Mouse (Mus musculus): Measurements from ENCODE around the gene Cfap61.

- TF ChIP-seq CTCF (IDR thresholded peaks at IDR 0.05; ENCODE audit: low read depth, low read length): no peak
- no peak for TF ChIP-seq GATA1 (IDR thresholded peaks at IDR 0.05; ENCODE audit: borderline replicate concordance, low read length)
These were observed 115.5 kb downstream of the Cfap61 start for GRCm38 (mm10) chr2:146050069-146050468.
